Mouse (Mus musculus) midbrain, embryonic 12.5 days (tissue): Measurements from ENCODE around the gene Glo1. TPM values are rescaled to one million over a fixed set of nuclear protein-coding genes. Genes with fewer than 3 reads are reported as not detected.

Experiments
- ATAC-seq: fragments of 200-750 bp; cut with Nextera tagmentation; 2 replicates; pipeline ENCODE4 v1.8.0; 2017; ENCODE audit warnings: low read depth, moderate TSS enrichment, moderate library complexity; ENCODE audit not compliant: low FRiP score
- H3K27ac ChIP-seq: fragments of 300-500 bp; sonication (generic); replicated peaks from 2 replicates; pipeline ENCODE4 v1.5.1; 2016; ENCODE audit warnings: mild to moderate bottlenecking
- H3K27me3 ChIP-seq: fragments of 300-500 bp; sonication (generic); 2 replicates; pipeline ENCODE4 v1.6.1; 2016; ENCODE audit warnings: mild to moderate bottlenecking
- H3K36me3 ChIP-seq: fragments of 300-500 bp; sonication (generic); 2 replicates; pipeline ENCODE4 v1.6.1; 2016
- H3K4me1 ChIP-seq: fragments of 300-500 bp; sonication (generic); 2 replicates; pipeline ENCODE4 v1.6.1; 2016
- H3K4me2 ChIP-seq: fragments of 300-500 bp; sonication (generic); replicated peaks from 2 replicates; pipeline ENCODE4 v1.6.1; 2016; ENCODE audit warnings: mild to moderate bottlenecking, moderate library complexity
- H3K4me3 ChIP-seq: fragments of 300-500 bp; sonication (generic); 2 replicates; pipeline ENCODE4 v1.5.1; 2016; ENCODE audit warnings: mild to moderate bottlenecking
- H3K9ac ChIP-seq: fragments of 300-500 bp; sonication (generic); replicated peaks from 2 replicates; pipeline ENCODE4 v1.6.1; 2016; ENCODE audit warnings: mild to moderate bottlenecking, moderate library complexity
- H3K9me3 ChIP-seq: fragments of 300-500 bp; sonication (generic); 2 replicates; pipeline ENCODE4 v1.6.1; 2016; ENCODE audit warnings: mild to moderate bottlenecking
- WGBS: fragments of 180-500 bp; shearing (Covaris S2); methylation state at CpG from one replicate; pipeline ENCODE4 v1.1.7; 2016; 5-methylcytosine and 5-hydroxymethylcytosine counted together
- polyA plus RNA-seq: library from polyadenylated mRNA; unstranded; fragments of >200 nt; fragmentation: Nextera tagmentation; extraction: Ambion mirVana; gene quantifications from 2 replicates; pipeline ENCODE4 v1.2.1, GENCODE M21; 2016

Gene Glo1
- polyA plus RNA-seq, 1 experiment from 2014 or later, result 207 TPM

DNA sequence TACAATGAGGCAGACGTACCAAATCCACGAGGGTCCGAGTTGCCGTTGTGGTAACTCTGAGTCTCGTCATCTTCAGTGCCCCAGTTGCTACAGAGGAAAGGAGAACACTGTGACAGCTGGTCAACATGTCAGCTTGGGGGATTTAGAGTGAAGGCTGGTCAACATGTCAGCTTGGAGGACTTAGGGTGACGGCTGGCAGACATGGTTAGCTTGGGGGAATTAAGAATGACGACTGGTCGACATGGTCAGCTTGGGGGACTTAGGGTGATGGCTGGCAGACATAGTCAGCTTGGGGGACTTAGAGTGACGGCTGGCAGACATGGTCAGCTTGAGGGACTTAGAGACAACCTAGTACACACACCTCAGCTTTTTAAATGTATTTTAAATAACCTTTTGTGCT, 28.9 kb downstream of the Glo1 start:
- Histone ChIP-seq H3K27me3 (no peaks in the 10 kb centered on the region), H3K9ac (no peak overlapping the region), H3K4me3 (no peak overlapping the region), H3K36me3 (peaks cover 58% of the 10 kb centered on the region), H3K27ac (no peak overlapping the region), H3K4me2 (no peak overlapping the region), H3K4me1 (peaks cover 9% of the 10 kb centered on the region), H3K9me3 (no peaks in the 10 kb centered on the region; the same call in 1 of the 2 replicates)
- ATAC-seq, result no peak
- WGBS, result 93% methylated on average over 9 of the region's 9 CpGs

DNA sequence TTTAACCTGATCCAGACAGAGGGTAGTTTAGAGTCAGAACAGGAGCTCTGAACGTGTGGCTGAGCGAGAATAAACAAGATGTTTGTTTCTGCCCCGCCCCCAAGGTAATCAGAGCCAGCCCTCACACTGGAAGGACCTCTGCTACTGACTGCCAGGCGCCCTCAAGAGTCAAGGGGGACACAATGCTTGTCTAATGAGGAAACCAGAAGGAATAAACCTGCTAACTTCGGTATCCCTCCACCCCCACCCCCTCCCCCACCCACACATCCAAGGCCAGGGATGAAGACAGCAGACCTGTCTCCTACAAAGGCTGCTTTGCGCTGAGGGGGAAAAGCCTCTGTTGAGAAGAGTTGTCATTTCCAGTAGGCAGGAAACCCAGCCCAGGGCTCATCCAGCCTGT, 31.8 kb downstream of the Glo1 start:
- no peak for ATAC-seq
- 59% methylated on average over 6 of the region's 6 CpGs for WGBS
- H3K36me3 ChIP-seq, result peaks cover 50% of the 10 kb centered on the region

DNA sequence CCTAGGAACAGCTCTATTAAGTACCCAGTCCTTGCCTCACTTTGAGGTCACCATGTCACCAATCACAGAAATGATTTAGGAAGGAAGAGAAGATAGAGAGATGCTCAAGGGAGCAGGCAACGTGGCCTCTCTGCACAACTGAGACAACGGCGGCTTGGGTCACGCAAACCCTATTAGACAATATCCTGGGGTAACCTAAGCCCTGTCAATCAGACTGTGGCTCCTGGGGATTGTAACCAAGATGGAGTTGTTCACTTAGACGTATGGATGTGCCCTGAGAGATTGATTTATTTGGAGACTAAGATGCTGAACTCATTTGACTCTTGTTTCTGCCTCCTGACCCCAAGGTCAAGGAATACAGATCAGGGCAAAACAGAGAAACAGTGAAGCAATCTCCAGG, 32.3 kb downstream of the Glo1 start:
- Histone ChIP-seq H3K27ac (peak overlapping the region; percentile 60), H3K9me3 (no peaks in the 10 kb centered on the region; the same call in 1 of the 2 replicates), H3K4me3 (no peak overlapping the region), H3K36me3 (peaks cover 47% of the 10 kb centered on the region), H3K27me3 (no peaks in the 10 kb centered on the region), H3K4me1 (peaks cover 13% of the 10 kb centered on the region), H3K9ac (no peak overlapping the region), H3K4me2 (no peak overlapping the region)
- no peak for ATAC-seq
- 48% methylated on average over 5 of the region's 5 CpGs for WGBS

More for the DNA sequence above, 31.8 kb downstream of the Glo1 start:
- Histone ChIP-seq H3K4me1 (peaks cover 13% of the 10 kb centered on the region), H3K9ac (no peak overlapping the region), H3K27ac (peak overlapping the region; percentile 60), H3K4me3 (no peak overlapping the region), H3K27me3 (no peaks in the 10 kb centered on the region), H3K4me2 (no peak overlapping the region), H3K9me3 (no peaks in the 10 kb centered on the region; the same call in 1 of the 2 replicates)

DNA sequence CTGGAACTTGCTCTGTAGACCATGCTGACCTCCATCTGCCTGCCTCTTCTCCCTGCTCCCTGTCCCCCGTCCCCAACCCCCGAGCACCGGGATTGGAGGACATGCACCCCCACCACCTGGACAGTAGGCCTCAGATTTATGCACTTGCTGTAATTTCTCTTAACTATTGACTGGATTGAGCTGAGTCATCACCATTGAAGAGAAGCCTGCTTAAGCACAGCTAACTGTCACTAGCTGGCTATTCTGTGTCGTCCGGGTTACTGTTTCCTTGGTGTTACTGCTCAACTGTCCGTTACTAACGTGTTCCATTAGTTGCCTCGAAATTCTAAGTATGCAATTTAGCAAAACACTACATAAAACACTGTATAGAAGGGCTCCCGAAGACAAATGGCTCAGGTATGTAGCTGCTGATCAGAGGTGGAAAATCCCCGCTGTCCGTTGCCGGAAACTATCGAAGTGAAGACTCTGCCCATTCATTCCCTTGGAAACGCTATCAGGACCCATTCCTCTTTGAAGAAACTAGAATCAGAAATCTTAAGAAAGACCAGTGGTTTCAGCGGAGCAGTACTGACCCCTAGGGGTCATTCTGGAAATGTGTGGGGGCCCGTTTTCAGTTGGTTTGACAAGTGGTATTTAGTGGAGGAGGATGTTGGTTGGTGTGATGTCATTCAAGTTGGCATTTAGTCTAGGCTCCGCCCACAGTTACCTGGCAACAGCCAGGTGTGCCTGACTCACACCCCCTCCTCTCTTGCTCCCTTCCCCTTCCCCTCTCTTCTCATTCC, 36.1 kb downstream of the Glo1 start:
- H3K4me2 ChIP-seq, result no peak overlapping the region
- WGBS, result 40% methylated on average over 17 of the region's 17 CpGs
- ATAC-seq, result no peak
- H3K9ac ChIP-seq, result no peak overlapping the region
- no peak overlapping the region for H3K4me3 ChIP-seq
- H3K36me3 ChIP-seq, result peaks cover 16% of the 10 kb centered on the region
- H3K4me1 ChIP-seq, result peaks cover 13% of the 10 kb centered on the region
- no peaks in the 10 kb centered on the region for H3K9me3 ChIP-seq
- no peaks in the 10 kb centered on the region for H3K27me3 ChIP-seq
- 0 out of 2 replicates have a peak overlapping the region, but pooled peaks have one; percentile 30 for H3K27ac ChIP-seq

DNA sequence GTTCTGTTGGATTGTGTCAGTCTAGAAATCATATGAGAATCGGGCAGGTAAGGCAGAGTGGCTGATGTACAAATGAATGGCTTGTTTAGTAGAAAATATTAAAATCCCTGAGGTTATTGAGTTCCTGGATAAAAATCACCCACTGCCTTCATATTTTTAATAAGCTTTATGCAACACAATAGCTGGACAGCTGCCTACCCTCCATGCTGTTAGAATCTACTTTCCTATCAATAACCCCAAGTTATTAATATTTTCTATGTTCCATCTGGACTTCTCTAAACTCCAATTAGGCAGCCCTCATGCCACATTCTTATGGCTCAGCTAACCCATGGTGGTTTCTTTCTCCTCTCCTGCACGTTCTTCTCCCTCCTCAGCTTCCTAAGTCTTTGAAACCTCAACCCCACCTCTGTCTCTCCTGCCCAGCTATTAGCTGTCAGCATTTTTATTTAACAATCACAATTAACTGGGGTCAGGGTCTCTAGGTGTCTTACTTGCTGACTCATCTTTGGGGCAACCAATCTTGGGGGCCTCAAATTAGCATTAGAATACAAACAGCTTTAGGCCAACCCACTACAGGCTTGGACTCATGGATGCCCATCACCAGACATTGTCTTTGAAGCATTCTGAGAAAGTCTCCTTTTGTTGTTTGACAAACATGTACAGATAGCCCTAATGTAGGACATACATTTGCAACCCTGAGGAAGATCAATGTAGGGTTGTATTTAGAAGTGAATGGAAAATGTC, 43.2 kb downstream of the Glo1 start:
- Histone ChIP-seq H3K4me1 (no peaks in the 10 kb centered on the region), H3K4me3 (no peak overlapping the region), H3K4me2 (no peak overlapping the region), H3K9ac (no peak overlapping the region), H3K36me3 (no peaks in the 10 kb centered on the region), H3K27ac (no peak overlapping the region), H3K27me3 (no peaks in the 10 kb centered on the region), H3K9me3 (no peaks in the 10 kb centered on the region)
- 86% methylated on average over 2 of the region's 2 CpGs for WGBS
- no peak for ATAC-seq

DNA sequence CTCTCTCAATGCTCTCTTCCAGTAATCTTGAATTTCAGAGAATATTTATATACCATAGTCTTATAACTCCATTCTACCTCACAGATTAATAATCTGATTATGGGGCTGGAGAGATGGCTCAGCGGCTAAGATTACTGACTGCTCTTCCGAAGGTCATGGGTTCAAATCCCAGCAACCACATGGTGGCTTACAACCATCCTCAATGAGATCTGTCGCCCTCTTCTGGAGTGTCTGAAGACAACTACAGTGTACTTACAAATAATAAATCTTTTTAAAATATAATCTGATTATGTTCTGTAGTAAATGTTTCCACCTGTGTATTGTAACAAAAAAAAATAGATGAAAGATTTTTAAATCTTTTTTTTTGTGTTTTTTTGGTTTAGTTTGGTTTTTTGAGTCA, 44.4 kb downstream of the Glo1 start:
- ATAC-seq, result no peak
- H3K4me3 ChIP-seq, result no peak overlapping the region
- H3K27me3 ChIP-seq, result no peaks in the 10 kb centered on the region
- H3K4me1 ChIP-seq, result peaks cover under 1% of the 10 kb centered on the region
- 86% methylated on average over 3 of the region's 3 CpGs for WGBS
- no peak overlapping the region for H3K4me2 ChIP-seq
- H3K9ac ChIP-seq, result no peak overlapping the region
- no peak overlapping the region for H3K27ac ChIP-seq
- no peaks in the 10 kb centered on the region for H3K36me3 ChIP-seq
- H3K9me3 ChIP-seq, result no peaks in the 10 kb centered on the region

DNA sequence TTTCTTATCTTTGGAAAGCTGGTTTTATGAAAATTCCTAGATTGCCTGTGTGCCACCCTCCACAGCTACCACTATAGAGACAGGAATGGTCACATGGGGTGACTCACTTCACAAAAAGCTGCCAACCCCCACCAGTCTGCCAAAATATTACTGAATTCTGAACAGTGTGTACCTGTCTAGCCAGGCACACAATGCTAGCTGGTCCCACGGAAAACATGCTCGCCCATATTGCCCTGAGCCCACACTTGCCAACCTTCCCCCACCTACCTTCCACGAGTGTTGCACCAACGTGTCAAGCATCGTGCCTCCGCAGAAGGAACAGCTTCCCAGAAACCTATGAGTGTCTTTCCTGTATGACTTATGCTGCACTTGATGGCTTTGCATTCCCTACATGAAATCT, 45.5 kb downstream of the Glo1 start:
- WGBS, result 88% methylated on average over 6 of the region's 6 CpGs
- no peaks in the 10 kb centered on the region for H3K27me3 ChIP-seq
- peaks cover 8% of the 10 kb centered on the region for H3K4me1 ChIP-seq
- H3K27ac ChIP-seq, result no peak overlapping the region
- no peak overlapping the region for H3K9ac ChIP-seq
- no peaks in the 10 kb centered on the region for H3K9me3 ChIP-seq
- H3K4me2 ChIP-seq, result no peak overlapping the region
- no peaks in the 10 kb centered on the region for H3K36me3 ChIP-seq
- H3K4me3 ChIP-seq, result no peak overlapping the region
- no peak for ATAC-seq

DNA sequence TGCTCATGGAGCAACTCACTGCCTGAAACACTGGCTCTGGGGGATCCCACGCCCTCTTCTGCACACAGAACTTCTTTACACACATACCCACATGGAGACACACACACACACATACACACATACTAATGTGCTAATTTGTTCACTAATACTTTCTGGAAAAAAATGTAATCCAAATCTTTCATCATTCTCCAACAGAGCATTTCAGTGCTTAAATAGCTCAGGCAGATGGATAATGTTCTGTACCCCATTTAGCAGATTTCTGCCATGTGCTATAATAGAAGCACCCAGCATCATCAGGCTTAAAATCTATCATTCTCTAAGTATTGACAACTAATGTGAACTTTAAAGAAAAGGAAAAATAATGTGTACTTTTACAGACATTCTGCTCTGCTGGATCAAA, 45.9 kb downstream of the Glo1 start:
- H3K27me3 ChIP-seq, result no peaks in the 10 kb centered on the region
- no peak for ATAC-seq
- no peak overlapping the region for H3K4me2 ChIP-seq
- peaks cover 8% of the 10 kb centered on the region for H3K4me1 ChIP-seq
- H3K27ac ChIP-seq, result no peak overlapping the region
- H3K9me3 ChIP-seq, result no peaks in the 10 kb centered on the region
- no peak overlapping the region for H3K4me3 ChIP-seq
- H3K9ac ChIP-seq, result no peak overlapping the region
- 70% methylated on average over 1 of the region's 1 CpGs for WGBS
- no peaks in the 10 kb centered on the region for H3K36me3 ChIP-seq

DNA sequence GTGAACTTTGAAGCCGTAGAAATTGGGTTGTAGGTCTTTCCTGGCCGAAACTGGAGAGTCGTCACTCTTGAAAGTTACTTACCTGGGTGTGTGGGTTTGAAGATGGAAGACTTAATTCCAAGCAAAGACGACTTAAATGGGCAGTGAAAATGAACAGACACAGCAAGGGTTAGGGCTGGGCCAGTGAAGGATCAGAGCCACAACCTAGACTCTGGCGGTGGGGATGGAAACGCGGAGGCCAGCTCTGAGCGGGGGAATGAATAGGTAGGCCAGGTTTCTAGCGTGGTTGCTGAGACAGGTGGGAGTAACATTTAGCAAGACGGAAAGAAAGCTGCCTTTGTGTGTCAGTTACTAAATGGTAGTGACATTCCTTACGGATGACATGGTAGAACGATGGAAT, 49.7 kb downstream of the Glo1 start:
- no peaks in the 10 kb centered on the region for H3K36me3 ChIP-seq

DNA sequence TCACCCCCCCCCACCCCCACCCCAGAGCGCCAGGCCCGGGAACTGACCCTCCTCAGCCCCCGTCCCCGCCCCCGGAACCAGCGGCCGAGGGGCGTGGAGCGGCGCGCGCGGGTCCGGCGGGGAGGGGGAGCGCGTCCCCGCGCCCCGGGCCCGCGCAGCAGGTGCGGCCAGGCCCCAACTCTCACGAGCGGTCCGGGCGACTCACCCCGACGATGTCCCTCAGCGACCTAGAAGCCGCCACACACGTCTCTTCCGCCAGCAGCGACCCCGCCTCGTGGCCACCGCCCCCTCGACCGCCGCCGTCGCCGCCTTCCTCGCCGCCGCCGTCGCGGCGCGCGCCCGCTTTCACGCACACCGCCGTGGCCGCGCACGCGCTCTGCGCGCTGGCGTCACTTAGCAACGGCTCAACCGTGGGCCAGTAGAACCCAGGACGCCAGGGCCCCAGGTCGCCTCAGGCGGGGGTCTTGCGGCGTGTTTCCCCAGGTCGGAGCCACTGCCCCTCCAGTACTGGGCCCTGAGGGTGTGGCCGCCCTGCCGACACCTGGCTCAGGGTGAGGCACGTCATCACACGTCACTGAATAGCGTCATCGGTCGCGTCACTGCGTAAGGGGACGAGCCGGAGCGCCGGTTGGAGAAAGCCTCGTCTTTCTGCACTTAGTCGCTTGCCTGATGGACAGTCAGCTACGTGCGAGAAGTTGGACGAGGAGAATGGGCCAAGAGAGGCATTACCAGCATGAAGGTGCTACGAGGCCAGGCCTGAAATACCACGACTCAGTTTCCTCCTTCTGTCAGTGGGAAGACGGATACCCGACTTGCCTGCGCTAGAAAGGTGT, 50.5 kb downstream of the Glo1 start, which contains the start of gene Btbd9:
Gene Btbd9, minus strand, starts transcription at position 548 of the 833 bp plus-strand sequence.
- Histone ChIP-seq H3K4me3 (peak within 1 kb of the TSS; percentile 71), H3K9ac (peak within 1 kb of the TSS; percentile 70), H3K36me3 (no peaks in the 10 kb centered on the region), H3K27me3 (no peaks in the 10 kb centered on the region), H3K4me2 (peak within 1 kb of the TSS; percentile 72), H3K27ac (peak within 1 kb of the TSS; percentile 91), H3K9me3 (no peaks in the 10 kb centered on the region), H3K4me1 (peaks cover 17% of the 10 kb centered on the region)
- under 1% methylated on average over 66 of the region's 94 CpGs for WGBS
- peak; percentile 94 for ATAC-seq

More for the DNA sequence above, 49.7 kb downstream of the Glo1 start:
- Histone ChIP-seq H3K4me3 (peak overlapping the region; percentile 71), H3K9ac (peak overlapping the region; percentile 70), H3K9me3 (no peaks in the 10 kb centered on the region), H3K4me1 (peaks cover 17% of the 10 kb centered on the region), H3K4me2 (peak overlapping the region; percentile 72), H3K27me3 (no peaks in the 10 kb centered on the region), H3K27ac (peak overlapping the region; percentile 91; the same call in 1 of the 2 replicates)
- no peak for ATAC-seq
- 69% methylated on average over 12 of the region's 12 CpGs for WGBS

DNA sequence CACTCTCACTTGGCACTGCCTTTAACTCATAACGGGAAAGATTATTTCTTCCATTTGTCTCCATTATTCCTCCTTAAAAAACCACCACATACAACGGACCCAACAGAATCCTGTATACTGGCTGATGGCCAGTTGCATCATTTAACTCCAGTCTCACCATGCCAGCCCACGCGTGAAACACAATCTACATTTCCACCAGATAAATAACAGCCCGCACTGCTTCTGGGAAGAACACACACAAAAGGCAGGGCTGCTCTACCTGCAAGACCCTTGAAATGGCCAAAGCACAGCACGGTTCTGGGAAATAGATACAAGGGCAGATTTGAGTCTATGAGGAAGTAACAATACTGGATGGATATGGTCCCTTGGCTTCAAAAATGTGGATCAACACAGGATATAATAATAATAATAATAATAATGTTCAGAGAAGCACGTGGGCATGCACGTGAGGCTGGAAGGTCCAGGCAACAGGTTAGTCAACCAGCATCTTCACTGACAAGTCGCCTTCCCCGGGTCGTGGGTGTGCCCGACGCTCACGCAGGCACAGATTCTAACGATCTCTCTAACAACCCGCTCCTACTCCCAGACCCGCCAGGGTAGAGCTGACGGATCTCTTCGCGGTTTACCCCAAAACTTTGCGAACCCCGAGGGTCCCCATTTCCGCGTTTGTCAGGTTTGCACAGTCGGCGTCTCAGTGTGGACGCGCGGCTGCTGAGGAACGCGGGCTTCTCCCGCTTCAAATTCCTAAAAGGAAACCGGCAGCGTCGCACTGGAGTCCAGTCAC, 51.4 kb downstream of the Glo1 start:
- peak; percentile 10; the same call in 1 of the 2 replicates for ATAC-seq
- peak overlapping the region; percentile 71 for H3K4me3 ChIP-seq
- 8% methylated on average over 35 of the region's 35 CpGs for WGBS

More for the DNA sequence above, 51.4 kb downstream of the Glo1 start:
- Histone ChIP-seq H3K27ac (peak overlapping the region; percentile 91; the same call in 1 of the 2 replicates), H3K36me3 (no peaks in the 10 kb centered on the region), H3K4me1 (peaks cover 17% of the 10 kb centered on the region), H3K9me3 (no peaks in the 10 kb centered on the region), H3K9ac (peak overlapping the region; percentile 70), H3K27me3 (no peaks in the 10 kb centered on the region), H3K4me2 (peak overlapping the region; percentile 72)
